In the genomic region with DNA sequence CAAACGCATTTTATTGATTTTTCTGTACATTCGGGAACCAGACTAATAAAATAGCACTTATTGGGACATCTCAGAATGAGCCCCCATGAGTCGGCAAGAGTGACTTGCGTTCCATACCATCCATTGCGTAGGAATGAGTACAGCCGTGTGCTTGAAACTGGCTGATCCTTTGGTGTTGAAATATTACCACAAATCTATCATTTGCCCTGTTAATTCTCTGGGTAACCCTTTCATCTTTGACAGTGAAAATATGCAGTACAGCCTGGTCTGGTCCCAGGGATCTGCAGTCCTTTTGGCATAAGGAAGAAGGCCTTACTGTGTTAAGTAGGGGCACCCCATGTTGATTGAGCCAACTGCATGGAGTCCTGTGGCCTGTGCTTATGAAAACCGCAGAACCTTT, we compare ENCODE assay signal across 25 mouse cellular contexts. TPM values are rescaled to one million over a fixed set of nuclear protein-coding genes. Genes with fewer than 3 reads are reported as not detected.
A peak's percentile ranks its signal among the peaks of the same experiment; 100 is the strongest.
DNase-seq lines count a peak whose midpoint lies in the region; ATAC-seq lines count a peak whose summit lies in the region.
"Had no signal": no experiment of that assay in that cellular context is flagged by ENCODE, and none has a peak within 500 bp of the region (broad histone marks: within the 10 kb centered on the region; RNA-seq: fewer than 3 reads in every experiment).

No protein-coding gene starts in this region.

- 67% methylated on average over 7 of the region's 7 CpGs for WGBS in heart, embryonic 14.5 days
- WGBS in limb, embryonic 15.5 days: 46% methylated on average over 7 of the region's 7 CpGs
- 58% methylated on average over 7 of the region's 7 CpGs for WGBS in limb, embryonic 10.5 days

- no peaks in the 10 kb centered on the region for H3K27me3 ChIP-seq in heart, embryonic 14.5 days (ENCODE audit: control insufficient read depth, insufficient read depth, low read length)
- H3K27me3 ChIP-seq in limb, embryonic 15.5 days: no peaks in the 10 kb centered on the region
- no peaks in the 10 kb centered on the region for H3K27me3 ChIP-seq in limb, embryonic 10.5 days (ENCODE audit: low read depth, poor library complexity, severe bottlenecking)
- H3K27me3 ChIP-seq: lung, embryonic 15.5 days; Patski had no signal

- no peak overlapping the region for H3K9ac ChIP-seq in heart, embryonic 14.5 days (ENCODE audit: low read length)
- no peak overlapping the region for H3K9ac ChIP-seq in limb, embryonic 15.5 days
- H3K9ac ChIP-seq: lung, embryonic 15.5 days had no signal

- no peaks in the 10 kb centered on the region for H3K9me3 ChIP-seq in heart, embryonic 14.5 days (ENCODE audit: control insufficient read depth, low read length)
- no peaks in the 10 kb centered on the region for H3K9me3 ChIP-seq in limb, embryonic 15.5 days
- H3K9me3 ChIP-seq in limb, embryonic 10.5 days (replicated peaks): no peaks in the 10 kb centered on the region
- H3K9me3 ChIP-seq: lung, embryonic 15.5 days had no signal

- no peak for ATAC-seq in heart, embryonic 14.5 days (ENCODE audit: insufficient number of reproducible peaks, insufficient read depth, low FRiP score, low read depth)
- no peak for ATAC-seq in limb, embryonic 15.5 days (ENCODE audit: insufficient number of reproducible peaks, low FRiP score, low TSS enrichment, low read depth)
- ATAC-seq: forebrain, embryonic 14.5 days; intestine, embryonic 16.5 days; Patski had no signal

- peaks cover 47 to 81% of the 10 kb centered on the region in 2 experiments for H3K4me1 ChIP-seq in heart, embryonic 14.5 days (ENCODE audit: control insufficient read depth in 2 of 2, insufficient read depth in 2 of 2, low read length in 2 of 2)
- H3K4me1 ChIP-seq in limb, embryonic 15.5 days: peaks cover 56% of the 10 kb centered on the region
- H3K4me1 ChIP-seq in limb, embryonic 10.5 days: peaks cover 90% of the 10 kb centered on the region

- peak; percentile 82 for DNase-seq in heart, adult 11 months
- no peak for DNase-seq in heart, postnatal 4 days
- DNase-seq in heart, postnatal 14 days: no peak
- DNase-seq in limb, embryonic 10.5 days (ENCODE audit: low spot score): no peak
- peak; percentile 65 for DNase-seq in 416B (ENCODE audit: low read depth)
- no peak for DNase-seq in ovary, postnatal 14 days (ENCODE audit: low spot score)
- DNase-seq: adrenal gland, postnatal 10 days; cerebellum, adult 8-10 months; cerebellum, postnatal 25 days; gastrocnemius, postnatal 25 days; kidney, adult 8-10 months; kidney, postnatal 4 days; layer of hippocampus, postnatal 36 days; left cerebral cortex, postnatal 4 days; liver; midbrain, embryonic 14.5 days; thymus, adult 2 months had no signal

- H3K4me3 ChIP-seq in heart, embryonic 14.5 days (ENCODE audit: control insufficient read depth in 1 of 2, insufficient read depth in 1 of 2, low read depth in 1 of 2, low read length in 2 of 2): no peak overlapping the region
- no peak overlapping the region for H3K4me3 ChIP-seq in limb, embryonic 15.5 days
- H3K4me3 ChIP-seq in limb, embryonic 10.5 days: no peak overlapping the region
- H3K4me3 ChIP-seq: lung, embryonic 15.5 days had no signal

- no peak overlapping the region for H3K27ac ChIP-seq in heart, embryonic 14.5 days (replicated peaks in 1 of 2; ENCODE audit: control insufficient read depth in 1 of 2, insufficient read depth in 1 of 2, low read depth in 2 of 2, low read length in 2 of 2)
- 0 out of 2 replicates have a peak overlapping the region, but pooled peaks have one; percentile 8 for H3K27ac ChIP-seq in limb, embryonic 15.5 days
- H3K27ac ChIP-seq in limb, embryonic 10.5 days: no peak overlapping the region
- H3K27ac ChIP-seq: hindbrain, postnatal 0 days; kidney, postnatal 0 days; lung, embryonic 15.5 days had no signal

- H3K4me2 ChIP-seq in heart, embryonic 14.5 days (ENCODE audit: low read length): 0 out of 2 replicates have a peak overlapping the region, but pooled peaks have one; percentile 19
- no peak overlapping the region for H3K4me2 ChIP-seq in limb, embryonic 15.5 days
- H3K4me2 ChIP-seq: lung, embryonic 15.5 days had no signal

- H3K36me3 ChIP-seq in heart, embryonic 14.5 days (ENCODE audit: control insufficient read depth, insufficient read depth, low read length): no peaks in the 10 kb centered on the region
- H3K36me3 ChIP-seq in limb, embryonic 15.5 days: no peaks in the 10 kb centered on the region
- H3K36me3 ChIP-seq in limb, embryonic 10.5 days: no peaks in the 10 kb centered on the region
- H3K36me3 ChIP-seq: lung, embryonic 15.5 days had no signal

- intact Hi-C loops in heart, postnatal 14 days (cut with DNase I): no loop called here

RNA-seq across cellular contexts. Expression of a gene that starts 5.8 kb away (rescaled TPM):
- 10 to 100 TPM; 28.9 to 32.0 TPM for total RNA-seq in heart, postnatal 4 days (2021)
- 13.0 and 14.5 TPM in 2 replicates for polyA plus RNA-seq in heart, embryonic 14.5 days (2014; fragmentation: Nextera tagmentation; extraction: Ambion mirVana)
- total RNA-seq in heart, postnatal 14 days (2021): 10 to 100 TPM; 12.7 to 12.8 TPM
- 11.7 and 13.1 TPM in 2 replicates for polyA plus RNA-seq in limb, embryonic 15.5 days (2015; fragmentation: Nextera tagmentation; extraction: Ambion mirVana)
- 16.4 and 17.8 TPM in 2 replicates for polyA plus RNA-seq in limb, embryonic 10.5 days (2016; fragmentation: Nextera tagmentation; extraction: Ambion mirVana)

Comparison
In these comparisons a context has a peak if more than half of its experiments do, and no peak if none do; other contexts are left out.
1. DNase-seq: peak in heart, adult 11 months (single experiment) and 416B (single experiment); none in heart, postnatal 4 days (single experiment), heart, postnatal 14 days (0 of 2), limb, embryonic 10.5 days (single experiment) and ovary, postnatal 14 days (single experiment).